Mouse (Mus musculus) spleen, adult 2 months (tissue): Measurements from ENCODE around the gene Mansc4. TPM values are rescaled to one million over a fixed set of nuclear protein-coding genes. Genes with fewer than 3 reads are reported as not detected.

Source experiments
- DNase-seq, 2 experiments: peaks; one replicate each; pipeline versions ENCODE4 v3.0.0 to v3.0.0-alpha.2; 2012 to 2021; ENCODE audit warnings: low spot score in 2 of 2, low read depth in 1 of 2
- H3K27ac ChIP-seq: fragments of 200-500 bp; 2 replicates; pipeline ENCODE4 v1.5.1; 2012; ENCODE audit warnings: low read length, inconsistent platforms; ENCODE audit not compliant: insufficient read depth
- H3K27me3 ChIP-seq: fragments of 200-500 bp; 2 replicates; pipeline ENCODE4 v1.6.1; 2012; ENCODE audit warnings: mild to moderate bottlenecking, moderate library complexity, low read length, inconsistent platforms; ENCODE audit not compliant: control insufficient read depth, insufficient read depth
- H3K36me3 ChIP-seq: fragments of 200-500 bp; 2 replicates; pipeline ENCODE4 v1.6.1; 2012; ENCODE audit warnings: mild to moderate bottlenecking, low read length, inconsistent platforms; ENCODE audit not compliant: control insufficient read depth, insufficient read depth
- H3K4me1 ChIP-seq: fragments of 200-500 bp; 2 replicates; pipeline ENCODE4 v1.6.1; 2011; ENCODE audit warnings: inconsistent platforms; ENCODE audit not compliant: control insufficient read depth, insufficient read depth, insufficient read length
- H3K4me3 ChIP-seq: fragments of 200-500 bp; 2 replicates; pipeline ENCODE4 v1.5.1; 2011; ENCODE audit warnings: mild to moderate bottlenecking, inconsistent platforms; ENCODE audit not compliant: insufficient read depth, insufficient read length; ENCODE audit errors: extremely low read depth
- CTCF ChIP-seq: fragments of 200-500 bp; IDR thresholded peaks from 2 replicates; pipeline ENCODE4 v1.5.1; 2011; ENCODE audit warnings: mild to moderate bottlenecking, inconsistent platforms; ENCODE audit not compliant: insufficient read depth, insufficient read length, insufficient replicate concordance; ENCODE audit errors: extremely low read depth
- POLR2A ChIP-seq: fragments of 200-500 bp; IDR thresholded peaks from 2 replicates; pipeline ENCODE4 v1.6.1; 2011; ENCODE audit warnings: low read depth, low read length, inconsistent platforms
- WGBS: fragments of 180-500 bp; shearing (Covaris S2); methylation state at CpG from one replicate; pipeline ENCODE4 v1.1.7; 2018; 5-methylcytosine and 5-hydroxymethylcytosine counted together
- polyA plus RNA-seq: library from polyadenylated mRNA; depleted of rRNA; stranded (reverse); fragments of >200 nt; gene quantifications from 2 replicates; pipeline ENCODE4 v1.2.3, GENCODE M21; 2012

Gene Mansc4
- polyA plus RNA-seq, 1 experiment, result 0.42 TPM

- no peak for TF ChIP-seq CTCF
- TF ChIP-seq POLR2A, result no peak
- H3K27ac ChIP-seq, result no peak overlapping the region
- peaks cover 28% of the 10 kb centered on the region for H3K36me3 ChIP-seq
- WGBS, result 93% methylated on average over 8 of the region's 8 CpGs
- no peaks in the 10 kb centered on the region for H3K27me3 ChIP-seq
- H3K4me1 ChIP-seq, result no peaks in the 10 kb centered on the region
- no peak for DNase-seq
- H3K4me3 ChIP-seq, result no peak overlapping the region
Measured at GRCm38 (mm10) chr6:147051666-147052065, 35.2 kb downstream of the Mansc4 start.

GRCm38 (mm10) chr6:147049239-147049805 lies 37.5 kb downstream of the Mansc4 start:
- TF ChIP-seq POLR2A (no peak), CTCF (no peak)
- DNase-seq, result no peak

GRCm38 (mm10) chr6:147043633-147044032 lies 43.2 kb downstream of the Mansc4 start:
- H3K27ac ChIP-seq, result no peak overlapping the region
- peak overlapping the region; percentile 86; the same call in 1 of the 2 replicates for H3K4me3 ChIP-seq
- H3K4me1 ChIP-seq, result no peaks in the 10 kb centered on the region; the same call in 1 of the 2 replicates
- WGBS, result 50% methylated on average over 7 of the region's 7 CpGs
- H3K36me3 ChIP-seq, result peaks cover 14% of the 10 kb centered on the region
- TF ChIP-seq CTCF (no peak), POLR2A (no peak)
- no peak for DNase-seq
- H3K27me3 ChIP-seq, result no peaks in the 10 kb centered on the region

More at GRCm38 (mm10) chr6:147049239-147049805, 37.5 kb downstream of the Mansc4 start:
- Histone ChIP-seq H3K27me3 (no peaks in the 10 kb centered on the region), H3K4me1 (no peaks in the 10 kb centered on the region), H3K36me3 (peaks cover 29% of the 10 kb centered on the region), H3K27ac (no peak overlapping the region), H3K4me3 (no peak overlapping the region)
- 96% methylated on average over 13 of the region's 13 CpGs for WGBS

- H3K36me3 ChIP-seq, result peaks cover 8% of the 10 kb centered on the region
- H3K4me3 ChIP-seq, result peak within 1 kb of the TSS; percentile 86
- H3K27ac ChIP-seq, result peak within 1 kb of the TSS; percentile 34; the same call in 1 of the 2 replicates
- no peaks in the 10 kb centered on the region for H3K27me3 ChIP-seq
- peak; percentile 46 to 85 for DNase-seq
- 4% methylated on average over 65 of the region's 66 CpGs for WGBS
- no peak for TF ChIP-seq CTCF
- TF ChIP-seq POLR2A, result peak; percentile 70
- H3K4me1 ChIP-seq, result no peaks in the 10 kb centered on the region; the same call in 1 of the 2 replicates
Measured at GRCm38 (mm10) chr6:147042291-147043290, 44.2 kb downstream of the Mansc4 start, which contains the start of gene Mrps35. Mrps35 (plus strand) TSS chr6:147042764.

GRCm38 (mm10) chr6:147032303-147032925 lies 54.4 kb downstream of the Mansc4 start, which contains the start of gene Rep15:
Rep15 (plus strand) TSS chr6:147032584.
- Histone ChIP-seq H3K27ac (no peak within 1 kb of the TSS), H3K4me3 (no peak within 1 kb of the TSS), H3K4me1 (no peaks in the 10 kb centered on the region), H3K27me3 (no peaks in the 10 kb centered on the region), H3K36me3 (no peaks in the 10 kb centered on the region)
- 68% methylated on average over 13 of the region's 13 CpGs for WGBS
- DNase-seq, result no peak
- no peak for TF ChIP-seq POLR2A

- H3K36me3 ChIP-seq, result no peaks in the 10 kb centered on the region
- H3K4me3 ChIP-seq, result no peak overlapping the region
- H3K27ac ChIP-seq, result no peak overlapping the region
- no peaks in the 10 kb centered on the region for H3K27me3 ChIP-seq
- 91% methylated on average over 15 of the region's 15 CpGs for WGBS
- no peak for DNase-seq
- no peak for TF ChIP-seq POLR2A
- TF ChIP-seq CTCF, result no peak
- H3K4me1 ChIP-seq, result no peaks in the 10 kb centered on the region
Measured at GRCm38 (mm10) chr6:147030096-147030885, 56.5 kb downstream of the Mansc4 start.
